Mouse (Mus musculus) erythroblast, adult 5-6 weeks (primary cell): Measurements from ENCODE around the gene Mpg. TPM values are rescaled to one million over a fixed set of nuclear protein-coding genes. Genes with fewer than 3 reads are reported as not detected.

Experiments used
- ATAC-seq: replicated peaks from 2 replicates; pipeline ENCODE4 v1.8.0; 2016; ENCODE audit warnings: moderate number of reproducible peaks, mild to moderate bottlenecking, moderate TSS enrichment, inconsistent platforms; ENCODE audit not compliant: poor library complexity, low FRiP score, severe bottlenecking
- total RNA-seq, 2 experiments: library from RNA; stranded (forward) in 1 of 2; stranded (reverse) in 1 of 2; fragments of 150-400 nt in 1 of 2; fragments of 200-764, 138-1000 nt in 1 of 2; gene quantifications; 2 replicates each; pipeline versions ENCODE4 v1.2.3 to v1.2.4; 2015 to 2017; ENCODE audit warnings: low replicate concordance in 2 of 2

The Mpg gene
- total RNA-seq, 2 experiments from 2014 or later: 22.1 to 29.0 TPM

GRCm38 (mm10) chr11:32250880-32251763 lies 24.8 kb downstream of the Mpg start:
- ATAC-seq: peak; percentile 75

GRCm38 (mm10) chr11:32253121-32253520 lies 26.8 kb downstream of the Mpg start:
- ATAC-seq: no peak

GRCm38 (mm10) chr11:32256146-32256545 lies 29.8 kb downstream of the Mpg start:
- peak; percentile 88 for ATAC-seq

- peak; percentile 5; the same call in 1 of the 2 replicates for ATAC-seq
Measured at GRCm38 (mm10) chr11:32256566-32256965, 30.3 kb downstream of the Mpg start.

- no peak for ATAC-seq
Measured at GRCm38 (mm10) chr11:32262674-32263415, 36.5 kb downstream of the Mpg start.

GRCm38 (mm10) chr11:32265117-32265738 lies 38.9 kb downstream of the Mpg start:
- ATAC-seq: peak; percentile 59

GRCm38 (mm10) chr11:32266194-32266593 lies 39.9 kb downstream of the Mpg start:
- ATAC-seq: no peak

GRCm38 (mm10) chr11:32266776-32267175 lies 40.5 kb downstream of the Mpg start:
- ATAC-seq: no peak

GRCm38 (mm10) chr11:32267188-32267884 lies 41.0 kb downstream of the Mpg start, which contains the start of gene Nprl3:
Gene Nprl3, minus strand, starts transcription at chr11:32267707.
- ATAC-seq: peak; percentile 54

- peak; percentile 17 for ATAC-seq
Measured at GRCm38 (mm10) chr11:32267964-32268363, 41.7 kb downstream of the Mpg start.

GRCm38 (mm10) chr11:32268952-32269351 lies 42.6 kb downstream of the Mpg start:
- peak; percentile 66 for ATAC-seq

GRCm38 (mm10) chr11:32271178-32271577 lies 44.9 kb downstream of the Mpg start:
- no peak for ATAC-seq

- no peak for ATAC-seq
Measured at GRCm38 (mm10) chr11:32276347-32276746, 50.0 kb downstream of the Mpg start, which contains the start of gene Hba-x. Gene Hba-x, plus strand, starts transcription at chr11:32276400.

- no peak for ATAC-seq
Measured at GRCm38 (mm10) chr11:32277736-32278457, 51.6 kb downstream of the Mpg start.

- ATAC-seq: no peak
Measured at GRCm38 (mm10) chr11:32278458-32278957, 52.2 kb downstream of the Mpg start.

GRCm38 (mm10) chr11:32280646-32281045 lies 54.3 kb downstream of the Mpg start:
- ATAC-seq: no peak

GRCm38 (mm10) chr11:32281416-32282144 lies 55.3 kb downstream of the Mpg start:
- ATAC-seq: no peak
